Mouse (Mus musculus) erythroblast, embryonic 14.5 days (primary cell): ENCODE measurements around the gene Smarcd1.

Experiments
- GATA1 ChIP-seq: IDR thresholded peaks from 2 replicates; pipeline ENCODE4 v1.6.1; 2012; ENCODE audit warnings: low read length, inconsistent platforms, mixed read lengths
- TAL1 ChIP-seq: IDR thresholded peaks from 3 replicates; pipeline ENCODE4 v1.6.1; 2012; ENCODE audit warnings: low read length, inconsistent platforms, mixed read lengths

GRCm38 (mm10) chr15:99715982-99716746, 14.2 kb downstream of the Smarcd1 start:
- TF ChIP-seq TAL1, result no peak
- TF ChIP-seq GATA1, result no peak
